Mouse (Mus musculus) stomach, postnatal 0 days (tissue): ENCODE results near the gene Slc6a11. TPM values are rescaled to one million over a fixed set of nuclear protein-coding genes. Genes with fewer than 3 reads are reported as not detected.

Experiments used
- ATAC-seq: fragments of 200-750 bp; cut with Nextera tagmentation; 2 replicates; pipeline ENCODE4 v1.8.0; 2017; ENCODE audit not compliant: low FRiP score, low TSS enrichment
- DNase-seq: peaks from one replicate; pipeline ENCODE4 v3.0.0-alpha.2; 2016; ENCODE audit warnings: low spot score
- H3K27ac ChIP-seq: fragments of 300-500 bp; sonication (generic); replicated peaks from 2 replicates; pipeline ENCODE4 v1.5.1; 2014; ENCODE audit warnings: mild to moderate bottlenecking, control low read depth
- H3K27me3 ChIP-seq: fragments of 300-500 bp; sonication (generic); 2 replicates; pipeline ENCODE4 v1.6.1; 2014; ENCODE audit warnings: low read length; ENCODE audit not compliant: control insufficient read depth, insufficient read depth
- H3K36me3 ChIP-seq: fragments of 300-500 bp; sonication (generic); 2 replicates; pipeline ENCODE4 v1.6.1; 2014; ENCODE audit warnings: low read length, mixed read lengths; ENCODE audit not compliant: control insufficient read depth, insufficient read depth
- H3K4me1 ChIP-seq: fragments of 300-500 bp; sonication (generic); replicated peaks from 2 replicates; pipeline ENCODE4 v1.6.1; 2014; ENCODE audit warnings: antibody characterized with exemption; ENCODE audit not compliant: control insufficient read depth, insufficient read depth
- H3K4me2 ChIP-seq: fragments of 300-500 bp; sonication (generic); replicated peaks from 2 replicates; pipeline ENCODE4 v1.6.1; 2014; ENCODE audit warnings: low read depth, mild to moderate bottlenecking, control low read depth, moderate library complexity
- H3K4me3 ChIP-seq: fragments of 300-500 bp; sonication (generic); 2 replicates; pipeline ENCODE4 v1.5.1; 2014; ENCODE audit warnings: low read depth, low read length, control low read depth
- H3K9ac ChIP-seq: fragments of 300-500 bp; sonication (generic); 2 replicates; pipeline ENCODE4 v1.6.1; 2014; ENCODE audit warnings: mild to moderate bottlenecking, low read length, control low read depth, mixed read lengths
- H3K9me3 ChIP-seq: fragments of 300-500 bp; sonication (generic); 2 replicates; pipeline ENCODE4 v1.6.1; 2016; ENCODE audit warnings: low read length; ENCODE audit not compliant: control insufficient read depth
- CTCF ChIP-seq: IDR thresholded peaks from 2 replicates; pipeline ENCODE4 v1.5.1; 2016; ENCODE audit warnings: antibody characterized with exemption, low read depth, mild to moderate bottlenecking, moderate library complexity
- EP300 ChIP-seq: optimal IDR thresholded peaks from 2 replicates; pipeline ENCODE3; 2016; ENCODE audit warnings: antibody characterized with exemption
- WGBS: fragments of 180-500 bp; shearing (Covaris S2); extraction: QIAGEN DNeasy Blood & Tissue Kit; methylation state at CpG from one replicate; pipeline ENCODE4 v1.1.7; 2014; 5-methylcytosine and 5-hydroxymethylcytosine counted together
- polyA plus RNA-seq: library from polyadenylated mRNA; unstranded; fragments of >200 nt; fragmentation: Nextera tagmentation; extraction: Ambion mirVana; gene quantifications from 2 replicates; pipeline ENCODE4 v1.2.1, GENCODE M21; 2015

Slc6a11 gene
- polyA plus RNA-seq, 1 experiment from 2014 or later: 0.35 TPM

DNA sequence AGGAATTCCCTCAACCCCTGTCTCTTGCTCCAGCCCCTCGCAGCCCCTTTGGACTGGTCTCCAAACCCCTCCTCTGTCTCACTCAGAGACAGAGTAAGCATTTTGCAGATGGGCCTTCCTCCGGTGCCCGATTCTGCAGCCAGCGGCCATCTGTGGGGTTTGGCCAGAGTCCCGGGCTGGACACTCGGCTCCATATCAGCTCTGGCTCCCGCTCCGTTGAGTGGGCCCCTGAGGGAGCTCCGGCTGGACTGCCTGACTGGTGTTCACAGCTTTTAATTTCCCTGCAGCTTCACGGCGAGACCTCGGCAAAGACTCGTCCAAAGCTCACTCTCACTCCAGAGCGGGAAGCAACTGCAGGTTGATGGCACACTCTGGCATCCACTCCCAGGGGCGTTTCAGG is 141.2 kb downstream of the Slc6a11 start:
- no peak overlapping the region for H3K27ac ChIP-seq
- H3K9me3 ChIP-seq: no peaks in the 10 kb centered on the region
- DNase-seq: no peak
- TF ChIP-seq CTCF (no peak), EP300 (no peak)
- no peak overlapping the region for H3K9ac ChIP-seq
- H3K4me1 ChIP-seq: 0 out of 2 replicates have a peak, but pooled peaks cover 2% of the 10 kb centered on the region
- no peak overlapping the region for H3K4me2 ChIP-seq
- WGBS: 58% methylated on average over 15 of the region's 15 CpGs
- H3K4me3 ChIP-seq: no peak overlapping the region
- no peaks in the 10 kb centered on the region for H3K27me3 ChIP-seq
- ATAC-seq: no peak
- H3K36me3 ChIP-seq: no peaks in the 10 kb centered on the region

DNA sequence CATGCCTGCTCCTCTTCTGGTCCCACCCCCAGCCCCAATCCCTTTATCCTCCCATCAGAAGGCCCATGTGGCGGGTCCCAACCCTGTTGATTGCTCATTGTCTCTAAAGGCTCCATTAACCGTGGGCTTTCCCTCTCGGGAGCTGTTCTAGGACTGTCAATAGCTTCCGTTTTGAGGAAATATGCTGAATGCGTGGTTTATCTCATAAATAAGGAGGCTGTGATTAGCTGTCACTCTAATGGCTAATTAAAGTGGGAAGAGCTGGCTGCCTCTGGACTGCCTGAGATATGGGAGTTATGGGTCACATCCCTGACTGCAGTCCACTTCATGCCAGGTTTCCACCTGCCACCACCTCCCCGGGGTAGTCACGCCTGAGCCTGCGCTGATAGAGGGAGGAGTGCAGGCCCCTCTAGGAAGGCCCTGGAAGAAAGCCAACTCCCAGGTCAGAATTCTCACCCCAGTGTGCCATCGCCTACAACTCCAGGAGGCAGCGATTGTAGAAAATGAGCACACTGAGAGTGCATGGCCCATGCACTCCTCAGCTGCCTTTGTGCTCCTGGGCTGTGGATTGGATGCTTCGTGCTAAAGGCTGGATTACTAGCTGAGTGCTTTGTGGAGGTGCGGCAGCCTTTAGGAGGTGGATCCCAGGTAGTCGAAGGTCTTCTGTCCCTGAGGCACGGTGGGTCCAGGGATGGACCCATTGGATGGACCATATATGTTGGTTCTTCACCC is 143.1 kb downstream of the Slc6a11 start:
- H3K4me1 ChIP-seq: 0 out of 2 replicates have a peak, but pooled peaks cover 2% of the 10 kb centered on the region
- DNase-seq: no peak
- WGBS: 54% methylated on average over 14 of the region's 14 CpGs
- no peak overlapping the region for H3K4me2 ChIP-seq
- no peaks in the 10 kb centered on the region for H3K36me3 ChIP-seq
- H3K27ac ChIP-seq: no peak overlapping the region
- no peak overlapping the region for H3K4me3 ChIP-seq
- H3K9me3 ChIP-seq: no peaks in the 10 kb centered on the region
- ATAC-seq: no peak
- TF ChIP-seq CTCF (no peak), EP300 (no peak)
- no peak overlapping the region for H3K9ac ChIP-seq
- no peaks in the 10 kb centered on the region for H3K27me3 ChIP-seq

- H3K27ac ChIP-seq: no peak overlapping the region
- TF ChIP-seq EP300 (no peak), CTCF (peak; percentile 41)
- no peak overlapping the region for H3K9ac ChIP-seq
- H3K36me3 ChIP-seq: no peaks in the 10 kb centered on the region
- H3K9me3 ChIP-seq: no peaks in the 10 kb centered on the region
- ATAC-seq (no peak), DNase-seq (no peak)
- 51% methylated on average over 8 of the region's 8 CpGs for WGBS
- 0 out of 2 replicates have a peak, but pooled peaks cover 2% of the 10 kb centered on the region for H3K4me1 ChIP-seq
- no peak overlapping the region for H3K4me3 ChIP-seq
- H3K27me3 ChIP-seq: no peaks in the 10 kb centered on the region
- H3K4me2 ChIP-seq: no peak overlapping the region
Measured at GRCm38 (mm10) chr6:114275800-114276199, 144.8 kb downstream of the Slc6a11 start.

DNA sequence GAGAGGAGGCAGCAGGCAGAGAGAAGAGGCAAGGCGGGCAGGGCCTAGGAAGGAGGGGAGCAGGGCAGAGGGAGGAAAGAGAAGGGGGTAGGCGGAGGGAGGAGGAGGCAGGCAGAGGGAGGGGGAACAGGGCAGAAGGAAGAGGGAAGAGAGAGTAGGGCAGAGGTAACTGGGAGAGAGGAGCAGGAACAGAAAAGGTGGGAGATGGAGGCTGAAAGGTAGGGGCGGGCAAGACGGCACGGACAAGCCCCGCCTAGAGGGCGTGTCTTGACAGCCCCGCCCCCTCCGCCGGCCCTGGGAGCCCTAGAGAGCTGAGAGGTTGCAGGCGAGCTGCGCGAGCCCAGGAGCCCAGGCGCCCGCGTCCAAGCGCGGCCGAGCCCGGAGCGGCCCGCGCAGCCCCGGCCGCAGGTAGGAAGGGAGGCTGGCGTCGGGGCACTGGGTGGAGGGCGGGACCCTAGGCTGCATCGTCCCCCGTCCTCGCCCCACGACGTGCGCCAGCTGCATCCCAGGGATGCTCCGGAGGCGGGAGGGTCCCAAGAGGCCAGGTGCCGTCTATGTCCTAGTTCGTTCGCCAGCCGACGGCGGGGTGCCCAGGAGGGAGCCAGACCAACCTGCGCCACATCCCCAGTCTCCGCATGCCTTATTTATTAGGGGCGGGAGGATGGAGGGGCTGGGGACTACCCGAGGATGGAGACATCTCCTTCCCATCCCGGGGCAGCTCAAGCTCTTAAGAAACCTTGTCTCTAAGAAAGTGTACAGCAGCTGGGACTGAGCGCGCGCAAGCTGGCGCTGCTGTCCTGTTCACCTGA is 151.6 kb downstream of the Slc6a11 start, which contains the start of gene Slc6a1:
Gene Slc6a1, plus strand, starts transcription at position 167 of the 809 bp plus-strand sequence.
- 0 out of 2 replicates have a peak within 1 kb of the TSS, but pooled peaks have one; percentile 6 for H3K4me2 ChIP-seq
- TF ChIP-seq CTCF (no peak), EP300 (no peak)
- 3% methylated on average over 41 of the region's 51 CpGs for WGBS
- no peak within 1 kb of the TSS for H3K4me3 ChIP-seq
- ATAC-seq: peak; percentile 93
- H3K9me3 ChIP-seq: no peaks in the 10 kb centered on the region
- H3K9ac ChIP-seq: no peak within 1 kb of the TSS
- H3K4me1 ChIP-seq: no peaks in the 10 kb centered on the region
- peak; percentile 83 for DNase-seq
- no peak within 1 kb of the TSS for H3K27ac ChIP-seq
- H3K27me3 ChIP-seq: peaks cover 14% of the 10 kb centered on the region
- no peaks in the 10 kb centered on the region for H3K36me3 ChIP-seq

DNA sequence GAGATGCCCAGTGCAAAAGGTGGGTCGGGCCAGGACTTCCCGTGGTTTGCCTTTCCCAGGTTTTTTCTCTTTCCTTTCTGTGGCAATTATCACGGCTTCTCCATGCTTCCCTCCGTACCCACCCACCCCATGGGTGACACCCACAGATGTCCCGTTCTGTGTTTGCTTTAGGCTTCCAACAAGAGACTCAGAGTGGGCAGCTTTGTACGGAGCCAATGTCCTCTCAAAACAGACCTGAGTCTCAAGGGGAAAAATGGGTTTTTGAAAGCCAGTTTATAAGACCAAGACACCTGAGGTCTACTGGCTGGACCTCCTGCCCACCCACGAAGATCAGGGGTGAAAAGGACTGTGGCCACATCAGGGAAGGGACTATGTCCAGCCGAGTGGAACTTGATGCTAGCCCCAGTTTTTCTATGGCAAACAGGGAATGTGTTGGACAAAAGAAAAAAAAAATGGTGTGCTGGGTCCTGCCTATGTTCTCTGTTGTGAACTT is 152.3 kb downstream of the Slc6a11 start:
- H3K4me2 ChIP-seq: no peak overlapping the region
- H3K27ac ChIP-seq: no peak overlapping the region
- H3K27me3 ChIP-seq: peaks cover 14% of the 10 kb centered on the region
- H3K4me3 ChIP-seq: no peak overlapping the region
- DNase-seq: no peak
- no peak overlapping the region for H3K9ac ChIP-seq
- 12% methylated on average over 8 of the region's 8 CpGs for WGBS
- no peak for ATAC-seq
- no peak for TF ChIP-seq EP300
- no peak for TF ChIP-seq CTCF
- no peaks in the 10 kb centered on the region for H3K9me3 ChIP-seq
- no peaks in the 10 kb centered on the region for H3K4me1 ChIP-seq
- H3K36me3 ChIP-seq: no peaks in the 10 kb centered on the region
